Mouse (Mus musculus): Measurements from ENCODE around the gene Slc39a13. TPM values are rescaled to one million over a fixed set of nuclear protein-coding genes. Genes with fewer than 3 reads are reported as not detected.
A peak's percentile ranks its signal among the peaks of the same experiment; 100 is the strongest.

Slc39a13 gene
- polyA plus RNA-seq, 1 experiment from 2014 or later = 34.0 TPM

GRCm38 (mm10) chr2:91035385-91035784 is 34.8 kb downstream of the Slc39a13 start, which contains the start of gene Rapsn:
Rapsn (plus strand) TSS chr2:91035620.
- H3K36me3 ChIP-seq (ENCODE audit: control insufficient read depth, insufficient read depth, low read length) = no peaks in the 10 kb centered on the region
- peak within 1 kb of the TSS; percentile 16 for H3K4me2 ChIP-seq
- 49% methylated on average over 9 of the region's 9 CpGs for WGBS (ENCODE audit: insufficient replicate concordance)
- 0 out of 2 replicates have a peak, but pooled peaks have one; percentile 37 for ATAC-seq (replicated peaks; ENCODE audit: insufficient number of reproducible peaks, low FRiP score, low TSS enrichment)
- H3K4me3 ChIP-seq (ENCODE audit: low read depth, low read length) = 0 out of 2 replicates have a peak within 1 kb of the TSS, but pooled peaks have one; percentile 12
- H3K9ac ChIP-seq (ENCODE audit: low read depth, low read length) = 0 out of 2 replicates have a peak within 1 kb of the TSS, but pooled peaks have one; percentile 52
- H3K4me1 ChIP-seq (ENCODE audit: control insufficient read depth, insufficient read depth, low read length) = peaks cover 9% of the 10 kb centered on the region; the same call in 1 of the 2 replicates
- no peaks in the 10 kb centered on the region for H3K9me3 ChIP-seq (replicated peaks; ENCODE audit: control insufficient read depth, low read length)
- no peak within 1 kb of the TSS for H3K27ac ChIP-seq (ENCODE audit: low read depth, low read length)
- H3K27me3 ChIP-seq (ENCODE audit: control insufficient read depth, insufficient read depth, low read length) = no peaks in the 10 kb centered on the region

DNA sequence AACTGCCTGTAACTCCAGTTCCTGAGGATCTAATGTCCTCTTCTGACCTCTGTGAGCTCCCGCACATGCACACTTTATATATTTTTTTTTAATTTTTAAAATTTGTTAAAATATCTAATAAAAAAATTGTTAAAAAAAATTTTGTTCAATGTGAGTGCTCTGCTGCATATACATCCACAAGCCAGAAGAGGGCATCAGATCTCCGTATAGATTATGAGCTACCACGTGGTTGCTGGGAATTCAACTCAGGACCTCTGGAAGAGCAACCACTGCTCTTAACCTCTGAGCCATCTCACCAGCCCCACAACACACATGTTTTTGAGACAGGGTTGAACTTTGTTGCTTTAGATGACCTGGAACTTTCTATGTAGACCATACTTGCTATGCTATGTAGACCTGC is 37.2 kb downstream of the Slc39a13 start:
- WGBS (ENCODE audit: insufficient replicate concordance) = 19% methylated on average over 3 of the region's 3 CpGs
- Histone ChIP-seq H3K4me3 (ENCODE audit: low read depth, low read length) (no peak overlapping the region), H3K9ac (ENCODE audit: low read depth, low read length) (no peak overlapping the region), H3K36me3 (ENCODE audit: control insufficient read depth, insufficient read depth, low read length) (no peaks in the 10 kb centered on the region), H3K27me3 (ENCODE audit: control insufficient read depth, insufficient read depth, low read length) (no peaks in the 10 kb centered on the region), H3K4me1 (ENCODE audit: control insufficient read depth, insufficient read depth, low read length) (peaks cover 9% of the 10 kb centered on the region; the same call in 1 of the 2 replicates), H3K9me3 (replicated peaks; ENCODE audit: control insufficient read depth, low read length) (no peaks in the 10 kb centered on the region), H3K4me2 (no peak overlapping the region), H3K27ac (ENCODE audit: low read depth, low read length) (no peak overlapping the region)
- ATAC-seq (replicated peaks; ENCODE audit: insufficient number of reproducible peaks, low FRiP score, low TSS enrichment) = no peak

DNA sequence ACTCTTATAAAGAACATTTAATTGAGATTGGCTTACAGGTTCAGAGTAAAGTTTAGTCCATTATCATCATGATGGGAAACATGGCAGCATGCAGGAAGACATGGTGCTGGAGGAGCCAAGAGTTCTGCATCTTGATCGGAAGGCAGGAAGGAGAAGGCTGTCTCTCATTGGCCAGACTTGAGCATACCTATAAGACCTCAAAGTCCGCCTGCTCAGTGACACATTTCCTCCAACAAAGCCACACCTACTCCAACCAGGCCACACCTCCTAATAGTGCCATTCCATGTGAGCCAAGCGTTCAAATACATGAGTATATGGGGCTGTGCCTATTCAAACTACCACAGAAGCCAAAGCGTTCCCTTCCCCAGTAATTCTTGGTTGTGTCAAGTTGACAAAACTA is 39.0 kb downstream of the Slc39a13 start:
- Histone ChIP-seq H3K4me2 (no peak overlapping the region), H3K4me3 (ENCODE audit: low read depth, low read length) (no peak overlapping the region), H3K9me3 (replicated peaks; ENCODE audit: control insufficient read depth, low read length) (no peaks in the 10 kb centered on the region), H3K27me3 (ENCODE audit: control insufficient read depth, insufficient read depth, low read length) (no peaks in the 10 kb centered on the region), H3K36me3 (ENCODE audit: control insufficient read depth, insufficient read depth, low read length) (no peaks in the 10 kb centered on the region), H3K9ac (ENCODE audit: low read depth, low read length) (no peak overlapping the region), H3K4me1 (ENCODE audit: control insufficient read depth, insufficient read depth, low read length) (peaks cover 9% of the 10 kb centered on the region; the same call in 1 of the 2 replicates), H3K27ac (ENCODE audit: low read depth, low read length) (no peak overlapping the region)
- no peak; the same call in 1 of the 2 replicates for ATAC-seq (replicated peaks; ENCODE audit: insufficient number of reproducible peaks, low FRiP score, low TSS enrichment)
- 77% methylated on average over 4 of the region's 4 CpGs for WGBS (ENCODE audit: insufficient replicate concordance)

- H3K27ac ChIP-seq (ENCODE audit: low read depth, low read length) = peak overlapping the region; percentile 10; the same call in 1 of the 2 replicates
- H3K9ac ChIP-seq (ENCODE audit: low read depth, low read length) = no peak overlapping the region
- WGBS (ENCODE audit: insufficient replicate concordance) = 77% methylated on average over 9 of the region's 9 CpGs
- no peaks in the 10 kb centered on the region for H3K36me3 ChIP-seq (ENCODE audit: control insufficient read depth, insufficient read depth, low read length)
- peak overlapping the region; percentile 5; the same call in 1 of the 2 replicates for H3K4me3 ChIP-seq (ENCODE audit: low read depth, low read length)
- H3K4me2 ChIP-seq = peak overlapping the region; percentile 43
- no peaks in the 10 kb centered on the region for H3K27me3 ChIP-seq (ENCODE audit: control insufficient read depth, insufficient read depth, low read length)
- H3K9me3 ChIP-seq (replicated peaks; ENCODE audit: control insufficient read depth, low read length) = no peaks in the 10 kb centered on the region
- 0 out of 2 replicates have a peak, but pooled peaks have one; percentile 28 for ATAC-seq (replicated peaks; ENCODE audit: insufficient number of reproducible peaks, low FRiP score, low TSS enrichment)
- H3K4me1 ChIP-seq (ENCODE audit: control insufficient read depth, insufficient read depth, low read length) = peaks cover 10% of the 10 kb centered on the region; the same call in 1 of the 2 replicates
Measured at GRCm38 (mm10) chr2:91027391-91028214, 42.6 kb downstream of the Slc39a13 start.

DNA sequence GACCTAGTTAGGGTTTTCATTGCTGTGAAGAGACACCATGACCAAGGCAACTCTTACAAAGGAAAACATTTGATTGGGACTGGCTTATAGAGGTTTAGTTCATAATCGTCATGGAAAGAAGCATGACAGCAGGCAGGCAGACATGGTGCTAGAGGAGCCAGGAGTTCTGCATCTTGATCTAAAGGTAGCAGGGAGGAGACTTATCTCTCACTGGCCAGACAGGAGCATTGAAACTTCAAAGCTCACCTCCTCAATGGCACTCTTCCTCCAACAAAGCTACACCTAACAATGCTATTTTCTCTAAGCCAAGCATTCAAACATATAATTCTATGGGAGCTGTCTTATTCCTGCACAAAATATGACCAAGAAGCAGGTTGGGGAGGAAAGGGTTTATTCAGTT is 43.7 kb downstream of the Slc39a13 start:
- ATAC-seq (replicated peaks; ENCODE audit: insufficient number of reproducible peaks, low FRiP score, low TSS enrichment) = no peak
- Histone ChIP-seq H3K4me1 (ENCODE audit: control insufficient read depth, insufficient read depth, low read length) (peaks cover 10% of the 10 kb centered on the region; the same call in 1 of the 2 replicates), H3K36me3 (ENCODE audit: control insufficient read depth, insufficient read depth, low read length) (no peaks in the 10 kb centered on the region), H3K9ac (ENCODE audit: low read depth, low read length) (no peak overlapping the region), H3K27me3 (ENCODE audit: control insufficient read depth, insufficient read depth, low read length) (no peaks in the 10 kb centered on the region), H3K4me3 (ENCODE audit: low read depth, low read length) (no peak overlapping the region), H3K4me2 (peak overlapping the region; percentile 43; the same call in 1 of the 2 replicates), H3K27ac (ENCODE audit: low read depth, low read length) (no peak overlapping the region), H3K9me3 (replicated peaks; ENCODE audit: control insufficient read depth, low read length) (no peaks in the 10 kb centered on the region)
- 79% methylated on average over 1 of the region's 1 CpGs for WGBS (ENCODE audit: insufficient replicate concordance)

DNA sequence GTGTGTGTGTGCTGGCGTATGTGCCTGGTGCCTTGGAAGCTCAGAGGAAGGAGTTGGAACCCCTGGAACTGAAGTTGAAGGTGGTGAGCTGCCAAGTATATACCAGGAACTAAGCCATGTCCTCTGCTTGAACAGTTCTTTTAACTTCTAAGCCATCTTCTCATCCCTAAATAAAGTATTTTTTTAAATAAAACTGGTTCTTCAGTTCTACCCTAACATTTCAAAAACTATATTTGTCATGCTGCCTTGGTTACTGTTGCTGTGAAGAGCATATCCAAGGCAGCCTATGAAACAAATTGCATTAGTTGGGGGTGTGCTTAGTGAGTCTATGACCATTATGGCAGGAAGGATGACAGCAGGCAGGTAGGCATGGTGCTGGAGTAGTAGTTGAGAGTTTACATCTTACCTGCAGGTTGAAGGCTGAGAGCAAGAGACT is 45.1 kb downstream of the Slc39a13 start:
- Histone ChIP-seq H3K36me3 (ENCODE audit: control insufficient read depth, insufficient read depth, low read length) (peaks cover 2% of the 10 kb centered on the region; the same call in 1 of the 2 replicates), H3K9me3 (replicated peaks; ENCODE audit: control insufficient read depth, low read length) (no peaks in the 10 kb centered on the region), H3K4me1 (ENCODE audit: control insufficient read depth, insufficient read depth, low read length) (peaks cover 10% of the 10 kb centered on the region; the same call in 1 of the 2 replicates), H3K27ac (ENCODE audit: low read depth, low read length) (no peak overlapping the region), H3K4me2 (no peak overlapping the region), H3K27me3 (ENCODE audit: control insufficient read depth, insufficient read depth, low read length) (no peaks in the 10 kb centered on the region), H3K4me3 (ENCODE audit: low read depth, low read length) (no peak overlapping the region), H3K9ac (ENCODE audit: low read depth, low read length) (no peak overlapping the region)
- ATAC-seq (replicated peaks; ENCODE audit: insufficient number of reproducible peaks, low FRiP score, low TSS enrichment) = no peak
- 97% methylated on average over 1 of the region's 1 CpGs for WGBS (ENCODE audit: insufficient replicate concordance)

GRCm38 (mm10) chr2:91023956-91024355 is 46.3 kb downstream of the Slc39a13 start:
- H3K4me2 ChIP-seq = no peak overlapping the region
- H3K36me3 ChIP-seq (ENCODE audit: control insufficient read depth, insufficient read depth, low read length) = peaks cover 7% of the 10 kb centered on the region; the same call in 1 of the 2 replicates
- H3K4me3 ChIP-seq (ENCODE audit: low read depth, low read length) = no peak overlapping the region
- peaks cover 10% of the 10 kb centered on the region; the same call in 1 of the 2 replicates for H3K4me1 ChIP-seq (ENCODE audit: control insufficient read depth, insufficient read depth, low read length)
- no peaks in the 10 kb centered on the region for H3K9me3 ChIP-seq (replicated peaks; ENCODE audit: control insufficient read depth, low read length)
- H3K27me3 ChIP-seq (ENCODE audit: control insufficient read depth, insufficient read depth, low read length) = no peaks in the 10 kb centered on the region
- 84% methylated on average over 1 of the region's 1 CpGs for WGBS (ENCODE audit: insufficient replicate concordance)
- ATAC-seq (replicated peaks; ENCODE audit: insufficient number of reproducible peaks, low FRiP score, low TSS enrichment) = no peak
- H3K27ac ChIP-seq (ENCODE audit: low read depth, low read length) = no peak overlapping the region
- no peak overlapping the region for H3K9ac ChIP-seq (ENCODE audit: low read depth, low read length)

GRCm38 (mm10) chr2:91023131-91023530 is 47.1 kb downstream of the Slc39a13 start:
- Histone ChIP-seq H3K9me3 (replicated peaks; ENCODE audit: control insufficient read depth, low read length) (no peaks in the 10 kb centered on the region), H3K4me2 (no peak overlapping the region), H3K4me3 (ENCODE audit: low read depth, low read length) (no peak overlapping the region), H3K27ac (ENCODE audit: low read depth, low read length) (0 out of 2 replicates have a peak overlapping the region, but pooled peaks have one; percentile 6), H3K4me1 (ENCODE audit: control insufficient read depth, insufficient read depth, low read length) (peaks cover 10% of the 10 kb centered on the region; the same call in 1 of the 2 replicates), H3K9ac (ENCODE audit: low read depth, low read length) (no peak overlapping the region), H3K36me3 (ENCODE audit: control insufficient read depth, insufficient read depth, low read length) (peaks cover 9% of the 10 kb centered on the region; the same call in 1 of the 2 replicates), H3K27me3 (ENCODE audit: control insufficient read depth, insufficient read depth, low read length) (no peaks in the 10 kb centered on the region)
- no peak for ATAC-seq (replicated peaks; ENCODE audit: insufficient number of reproducible peaks, low FRiP score, low TSS enrichment)
- WGBS (ENCODE audit: insufficient replicate concordance) = 43% methylated on average over 2 of the region's 2 CpGs

All from heart, embryonic 11.5 days (tissue).